Mouse (Mus musculus) neutrophil, adult 5-6 weeks (primary cell): ENCODE data around the gene Hdac4. TPM values are rescaled to one million over a fixed set of nuclear protein-coding genes. Genes with fewer than 3 reads are reported as not detected.

Experiments used
- ATAC-seq: fragments of 151-379, 151-347 bp; 2 replicates; pipeline ENCODE4 v1.8.0; 2017; ENCODE audit warnings: mild to moderate bottlenecking, moderate TSS enrichment; ENCODE audit not compliant: insufficient number of reproducible peaks, poor library complexity, low FRiP score, severe bottlenecking; ENCODE audit errors: extremely low read depth
- total RNA-seq: library from RNA; stranded (forward); fragments of 200-1000 nt; gene quantifications from 2 replicates; pipeline ENCODE4 v1.2.3, GENCODE M21; 2017

Gene Hdac4
- total RNA-seq, 1 experiment from 2014 or later: 55.2 TPM

DNA sequence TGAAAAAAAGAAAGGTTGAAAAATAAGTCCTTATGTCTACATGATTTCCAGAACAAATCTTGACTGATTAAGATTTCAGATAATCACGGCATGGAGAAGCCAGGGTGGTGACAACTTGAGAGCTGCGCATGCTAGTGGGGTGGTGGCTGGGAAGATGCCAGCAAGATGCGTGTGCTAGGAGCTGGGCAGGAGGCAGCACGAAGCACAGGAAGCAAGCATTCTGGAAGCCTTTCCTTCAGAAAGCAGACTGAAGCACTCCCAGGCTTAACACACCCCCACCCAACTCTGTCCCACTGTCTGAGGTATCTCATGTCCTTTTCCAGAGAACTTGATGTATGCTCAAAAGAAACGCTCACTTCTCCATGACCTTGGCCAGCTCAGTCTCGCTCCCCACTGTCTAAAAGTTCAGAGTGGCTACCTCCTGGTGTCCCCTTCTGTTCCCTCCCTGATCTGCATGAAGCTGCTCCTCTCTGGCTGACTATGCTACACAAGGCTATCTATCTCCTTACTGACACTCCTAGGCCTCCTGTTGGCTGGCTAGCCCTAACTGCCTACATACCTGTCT, 52.1 kb downstream of the Hdac4 start:
- ATAC-seq: no peak

- no peak for ATAC-seq
Measured at GRCm38 (mm10) chr1:92142793-92143192, 52.7 kb downstream of the Hdac4 start.

DNA sequence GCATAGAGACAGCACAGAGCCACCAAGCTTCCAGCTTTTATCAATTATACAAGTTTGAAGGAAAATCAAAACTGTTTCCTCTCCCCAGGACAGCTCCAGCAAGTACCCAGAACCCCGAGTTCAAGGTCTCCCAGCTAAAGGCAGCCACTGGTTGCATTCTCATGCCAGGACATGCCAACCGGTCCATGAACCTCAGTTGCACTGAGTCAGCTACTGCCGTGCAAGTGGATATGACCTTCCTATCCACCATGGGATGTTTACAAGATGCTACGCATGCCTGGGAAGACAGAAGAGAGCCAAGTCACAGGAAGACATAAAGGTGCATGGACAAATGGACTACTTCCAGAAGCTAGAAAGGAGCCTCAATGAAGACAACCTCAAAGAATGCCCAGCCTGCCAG, 56.5 kb downstream of the Hdac4 start:
- ATAC-seq: no peak

- no peak for ATAC-seq
Measured at GRCm38 (mm10) chr1:92137136-92137848, 58.2 kb downstream of the Hdac4 start.

DNA sequence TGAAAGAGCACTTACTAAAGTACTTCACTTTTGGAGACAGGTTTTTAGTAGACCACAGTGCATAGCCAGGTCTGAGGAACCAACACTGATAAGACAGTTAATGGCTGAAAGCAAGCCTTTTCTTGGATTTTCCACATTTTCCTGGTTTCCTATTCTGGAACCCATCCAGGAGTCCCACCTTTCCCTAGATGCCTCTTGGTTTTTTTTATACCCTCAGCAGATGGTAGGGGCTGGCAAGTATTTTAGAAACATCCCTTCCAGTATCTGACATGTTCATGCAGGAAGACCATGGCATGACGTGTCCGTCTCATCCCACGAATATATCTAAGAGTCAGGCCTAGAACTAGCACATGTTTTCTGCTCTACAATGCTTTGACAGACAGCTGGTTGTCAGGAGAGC, 59.1 kb downstream of the Hdac4 start:
- no peak for ATAC-seq

- no peak for ATAC-seq
Measured at GRCm38 (mm10) chr1:92132181-92132580, 63.3 kb downstream of the Hdac4 start.

GRCm38 (mm10) chr1:92130470-92131100, 64.9 kb downstream of the Hdac4 start:
- ATAC-seq: no peak

DNA sequence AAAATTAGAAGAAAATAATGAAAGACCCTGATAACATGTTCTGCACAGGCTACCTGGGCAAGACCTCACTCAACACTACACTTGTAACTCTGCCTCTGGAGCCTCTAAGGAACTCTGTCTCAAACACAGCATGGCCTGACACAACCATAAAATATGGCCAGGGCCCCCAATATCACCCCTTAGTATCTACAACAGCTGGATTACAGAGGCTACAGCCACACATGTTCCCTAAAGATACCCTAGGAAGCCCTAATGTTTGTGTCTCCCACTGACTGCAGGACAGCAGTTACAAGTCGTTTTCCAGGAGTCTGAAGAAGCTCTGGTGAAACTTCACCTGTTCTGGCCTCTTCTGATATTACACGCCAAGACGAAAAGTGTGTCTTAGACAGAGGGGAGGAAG, 65.7 kb downstream of the Hdac4 start:
- no peak for ATAC-seq

GRCm38 (mm10) chr1:92127785-92128184, 67.7 kb downstream of the Hdac4 start:
- no peak for ATAC-seq

- ATAC-seq: no peak
Measured at GRCm38 (mm10) chr1:92127366-92127765, 68.1 kb downstream of the Hdac4 start.

DNA sequence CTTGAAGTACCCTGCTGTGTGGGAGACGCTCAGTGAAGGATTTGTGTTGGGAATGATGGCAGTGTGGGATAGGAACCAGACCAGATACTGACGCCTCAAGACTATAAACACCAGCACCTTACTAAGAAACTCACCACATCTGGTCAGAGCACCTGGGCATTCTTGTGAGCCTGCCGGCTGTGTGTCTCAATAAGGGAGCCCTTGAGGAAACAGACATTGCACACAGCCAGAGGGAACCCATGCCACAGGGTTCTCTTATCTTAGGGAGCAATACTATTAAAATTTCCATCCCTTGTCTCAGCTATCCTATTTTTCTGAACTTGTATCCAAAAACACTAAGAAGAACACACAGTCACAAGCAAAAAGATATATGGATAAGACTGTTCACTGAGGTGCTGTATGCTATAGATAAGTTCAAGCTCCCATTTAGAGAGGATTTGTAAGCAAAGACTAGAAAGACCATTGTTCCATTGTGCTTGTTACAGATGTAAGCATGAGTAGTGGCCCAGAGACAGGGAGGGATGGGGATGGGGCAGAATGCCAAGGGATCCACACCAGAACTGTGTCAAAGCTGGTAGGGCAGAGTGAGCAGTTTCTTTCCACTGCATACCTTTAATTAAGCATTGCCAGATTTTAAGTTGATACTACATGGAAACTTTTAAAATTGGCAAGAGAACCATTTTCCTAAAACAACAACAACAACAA, 70.8 kb downstream of the Hdac4 start:
- ATAC-seq: no peak

GRCm38 (mm10) chr1:92119303-92119702, 76.2 kb downstream of the Hdac4 start:
- no peak for ATAC-seq

DNA sequence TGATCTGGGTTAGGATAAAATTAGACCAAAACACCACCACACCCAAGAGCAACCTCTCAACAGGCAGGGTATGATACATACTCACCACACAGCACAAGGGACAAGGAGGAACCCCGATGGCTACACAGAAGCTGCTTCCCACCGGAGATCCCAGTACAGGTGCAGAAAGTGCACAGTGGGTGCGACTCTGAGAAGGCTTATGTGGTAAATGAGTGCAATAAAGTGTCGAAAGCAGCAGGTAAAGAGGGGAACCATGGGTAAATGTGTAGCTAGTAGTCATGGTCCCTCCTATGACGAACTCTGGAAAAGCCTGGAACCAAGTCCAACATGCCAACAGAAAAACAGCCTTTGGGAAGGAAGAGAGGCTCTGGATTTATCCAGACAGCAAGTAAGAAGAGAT, 77.9 kb downstream of the Hdac4 start:
- no peak for ATAC-seq

DNA sequence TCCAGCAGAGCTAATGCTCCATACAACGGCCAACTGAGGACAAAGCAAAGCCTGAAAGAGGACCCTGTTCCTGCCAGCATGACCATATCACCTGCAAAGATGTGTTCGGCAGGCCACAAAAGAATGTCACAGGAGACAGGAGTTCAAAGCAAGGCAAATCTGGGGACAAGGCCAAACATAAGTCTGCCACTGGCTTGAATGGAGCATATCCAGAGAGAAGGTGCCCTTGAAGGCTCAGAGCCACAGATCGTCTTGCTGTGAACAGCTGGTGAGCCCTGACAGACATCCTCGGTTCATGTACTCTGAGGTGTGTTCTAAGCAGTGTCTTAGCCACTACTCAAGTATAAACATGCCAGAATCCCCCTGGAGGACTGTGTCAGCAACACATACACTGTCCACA, 79.3 kb downstream of the Hdac4 start:
- no peak for ATAC-seq

GRCm38 (mm10) chr1:92114091-92114490, 81.4 kb downstream of the Hdac4 start:
- no peak for ATAC-seq

- ATAC-seq: no peak
Measured at GRCm38 (mm10) chr1:92113243-92114009, 82.1 kb downstream of the Hdac4 start.

DNA sequence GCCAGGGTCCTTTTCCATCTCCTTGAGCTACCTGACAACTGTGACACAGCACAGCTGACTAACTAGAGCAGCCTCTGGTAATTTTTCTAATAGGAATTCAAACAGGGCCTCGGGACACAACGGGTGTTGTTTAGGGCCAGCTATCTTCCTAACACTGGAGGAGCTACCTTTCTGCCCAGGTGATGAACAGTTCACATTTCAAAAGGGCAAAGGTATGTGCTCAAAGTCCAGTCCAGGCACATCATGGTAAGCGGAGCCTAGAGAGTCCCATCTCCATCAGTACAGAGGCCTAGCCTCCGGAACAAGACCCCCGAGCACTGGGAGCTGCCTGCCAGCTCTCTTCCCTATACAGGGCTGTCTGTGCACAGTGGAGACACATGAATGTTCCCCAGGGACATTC, 82.9 kb downstream of the Hdac4 start:
- no peak for ATAC-seq

DNA sequence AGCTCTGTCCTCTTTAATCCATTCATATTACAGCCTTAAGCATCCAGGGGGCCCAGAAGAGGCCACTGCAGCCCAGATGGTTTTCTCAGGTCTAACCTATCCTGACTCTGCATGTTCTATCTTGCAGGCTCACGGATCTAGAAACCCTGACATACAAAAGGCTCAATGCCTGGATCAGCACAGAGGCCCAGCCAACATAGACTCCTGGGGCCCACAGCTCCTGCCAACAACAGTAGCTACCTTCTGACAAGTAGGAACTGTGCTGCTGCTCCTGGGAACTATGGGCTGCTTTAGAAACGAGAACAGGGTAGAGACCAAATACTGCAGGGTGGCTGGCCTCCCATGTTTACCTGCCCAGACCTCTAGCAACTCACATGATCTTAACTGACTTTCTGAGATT, 83.9 kb downstream of the Hdac4 start:
- ATAC-seq: no peak

DNA sequence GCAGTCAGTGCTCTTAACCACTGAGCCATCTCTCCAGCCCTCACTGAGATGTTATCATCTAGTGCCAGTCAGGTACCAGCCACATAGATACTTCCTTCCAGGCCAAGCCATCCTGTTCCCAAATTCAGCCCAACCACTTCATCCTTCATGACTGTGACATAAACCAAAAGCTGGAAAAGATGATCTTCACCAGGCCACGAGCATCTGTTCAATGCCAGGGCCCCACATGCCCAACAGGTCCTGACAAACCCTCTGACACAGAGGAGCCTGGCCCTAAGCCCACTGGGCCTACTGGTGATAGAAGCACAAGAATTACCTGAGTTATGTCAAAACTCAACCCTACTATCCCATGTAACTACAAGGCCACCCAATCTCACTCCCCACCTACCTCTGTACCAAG, 84.5 kb downstream of the Hdac4 start:
- ATAC-seq: no peak
